Mouse (Mus musculus) bone marrow macrophage, adult 2 months (primary cell): ENCODE data around the gene Chchd2. TPM values are rescaled to one million over a fixed set of nuclear protein-coding genes. Genes with fewer than 3 reads are reported as not detected.
"Not testable (repeated sequence)": the region's sequence is repeated elsewhere in the genome, so short reads cannot be mapped to it uniquely, and the experiment has no call there.

Experiments used
- H3K27ac ChIP-seq: 2 replicates; pipeline ENCODE4 v1.5.1; 2012; ENCODE audit warnings: low read depth, low read length; ENCODE audit not compliant: insufficient read depth
- H3K4me1 ChIP-seq: 2 replicates; pipeline ENCODE4 v1.6.1; 2012; ENCODE audit warnings: low read length; ENCODE audit not compliant: control insufficient read depth, insufficient read depth
- H3K4me3 ChIP-seq: 2 replicates; pipeline ENCODE4 v1.5.1; 2012; ENCODE audit warnings: mild to moderate bottlenecking, low read length, moderate library complexity; ENCODE audit not compliant: insufficient read depth
- CTCF ChIP-seq: IDR thresholded peaks from 2 replicates; pipeline ENCODE4 v1.5.1; 2012; ENCODE audit warnings: low read depth, mild to moderate bottlenecking, low read length, moderate library complexity
- POLR2A ChIP-seq: IDR thresholded peaks from 2 replicates; pipeline ENCODE4 v1.6.1; 2012; ENCODE audit warnings: mild to moderate bottlenecking, low read depth, low read length, borderline replicate concordance
- polyA plus RNA-seq: library from polyadenylated mRNA; stranded (reverse); fragments of >200 nt; gene quantifications from 2 replicates; pipeline ENCODE4 v1.2.4, GENCODE M21; 2012; ENCODE audit not compliant: missing spikeins, insufficient read depth, insufficient read length

The Chchd2 gene
- 253 and 308 TPM in 2 replicates for polyA plus RNA-seq

- Histone ChIP-seq H3K4me1 (peaks cover 8% of the 10 kb centered on the region), H3K4me3 (peak within 1 kb of the TSS; percentile 85), H3K27ac (peak within 1 kb of the TSS; percentile 85)
- TF ChIP-seq POLR2A: no peak
- no peak for TF ChIP-seq CTCF
Observed at GRCm38 (mm10) chr5:129886911-129887636, at the start of gene Chchd2. Gene Chchd2, minus strand, starts transcription at chr5:129887470.

GRCm38 (mm10) chr5:129936941-129937340 lies 49.7 kb upstream of the Chchd2 start:
- peaks cover 8% of the 10 kb centered on the region for H3K4me1 ChIP-seq
- no peak overlapping the region for H3K27ac ChIP-seq
- H3K4me3 ChIP-seq: no peak overlapping the region
- TF ChIP-seq CTCF (no peak), POLR2A (no peak)

DNA sequence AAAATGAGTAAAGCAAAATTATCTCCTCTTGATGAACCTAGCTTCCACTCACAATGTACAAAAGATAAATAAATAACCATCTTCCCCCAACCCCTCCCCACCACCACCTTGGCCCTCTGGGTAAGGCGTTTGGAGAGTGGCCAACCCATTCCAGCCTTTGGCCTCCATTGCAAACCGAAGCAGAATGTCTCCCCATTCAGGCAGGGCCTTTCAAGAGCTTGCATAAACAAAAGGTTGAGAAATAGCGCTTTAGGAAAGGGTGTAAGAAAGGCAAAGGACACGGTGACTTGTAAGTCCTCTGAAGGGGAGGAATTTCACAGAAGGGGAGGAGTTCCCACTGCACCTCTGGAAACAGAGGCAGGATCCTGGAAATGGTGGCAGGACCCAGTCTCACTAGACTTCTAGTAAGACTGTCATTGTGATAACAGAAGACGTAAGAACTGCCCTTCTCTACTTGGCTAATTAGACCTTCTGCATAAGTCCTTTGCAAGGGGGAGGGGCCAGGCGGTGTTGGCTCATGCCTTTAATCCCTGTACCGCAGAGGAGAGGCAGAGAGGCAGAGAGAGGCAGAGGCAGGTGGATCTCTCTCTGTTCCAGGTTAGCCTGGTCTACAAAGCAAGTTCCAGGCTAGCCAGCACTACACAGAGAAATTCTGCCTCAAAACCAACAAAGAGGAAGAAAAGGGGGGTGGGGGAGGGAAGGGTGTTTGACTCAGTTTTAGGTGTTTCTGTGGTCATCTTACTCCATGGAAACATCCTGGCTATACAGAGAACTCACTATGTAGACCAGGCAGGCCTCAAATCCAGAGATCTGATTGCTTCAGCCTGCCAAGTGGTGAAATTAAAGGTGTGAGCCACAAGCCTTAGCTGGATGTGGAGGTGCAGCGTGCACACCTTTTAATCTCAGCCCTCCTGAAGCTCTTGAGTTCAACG lies 42.9 kb upstream of the Chchd2 start:
- no peak overlapping the region for H3K4me3 ChIP-seq
- peaks cover 10% of the 10 kb centered on the region for H3K4me1 ChIP-seq
- no peak for TF ChIP-seq POLR2A
- TF ChIP-seq CTCF: no peak
- no peak overlapping the region for H3K27ac ChIP-seq

DNA sequence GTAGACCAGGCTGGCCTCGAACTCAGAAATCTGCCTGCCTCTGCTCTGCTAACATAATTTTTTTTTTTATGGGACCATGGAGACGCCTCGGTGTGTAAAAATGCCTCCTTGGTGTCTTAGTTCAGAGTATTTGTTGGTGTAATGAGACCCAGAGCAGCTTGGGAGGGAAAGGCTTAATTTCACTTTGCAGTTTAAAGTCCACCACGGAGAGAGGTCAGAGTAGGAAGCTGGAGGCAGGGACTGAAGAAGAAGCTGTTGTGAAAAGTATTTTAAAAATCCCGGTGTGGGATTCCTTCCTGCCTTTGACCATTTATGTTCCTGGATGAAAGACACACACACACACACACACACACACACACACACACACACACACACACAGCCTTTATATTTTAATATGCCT lies 38.7 kb upstream of the Chchd2 start:
- TF ChIP-seq POLR2A (no peak), CTCF (no peak)
- H3K27ac ChIP-seq: no peak overlapping the region
- H3K4me1 ChIP-seq: peaks cover 19% of the 10 kb centered on the region
- H3K4me3 ChIP-seq: no peak overlapping the region

- TF ChIP-seq POLR2A: no peak
- no peak for TF ChIP-seq CTCF
- Histone ChIP-seq H3K4me3 (no peak overlapping the region), H3K4me1 (peaks cover 14% of the 10 kb centered on the region), H3K27ac (peak overlapping the region; percentile 49)
Observed at GRCm38 (mm10) chr5:129924820-129925452, 37.7 kb upstream of the Chchd2 start.

DNA sequence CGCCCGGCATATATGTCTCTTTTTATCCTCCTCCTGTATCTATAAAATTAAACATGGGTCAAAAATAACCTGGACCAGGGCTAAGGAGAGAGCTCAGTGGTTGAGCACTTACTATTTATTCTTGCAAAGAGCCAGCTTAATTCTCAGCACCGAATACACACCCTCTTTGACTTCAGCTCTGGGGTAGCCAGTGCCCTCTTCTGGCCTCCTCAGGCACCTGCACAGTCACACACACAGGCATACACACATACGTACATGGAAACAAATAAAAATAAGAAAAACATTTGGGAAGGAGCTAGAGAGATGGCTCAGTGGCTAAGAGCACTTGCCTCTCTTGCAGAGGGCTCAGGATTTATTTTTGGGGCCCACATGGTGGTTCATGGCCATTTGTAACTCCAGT lies 34.7 kb upstream of the Chchd2 start:
- H3K27ac ChIP-seq: no peak overlapping the region
- H3K4me1 ChIP-seq: peaks cover 14% of the 10 kb centered on the region
- TF ChIP-seq CTCF: no peak
- no peak for TF ChIP-seq POLR2A
- no peak overlapping the region for H3K4me3 ChIP-seq

GRCm38 (mm10) chr5:129919320-129919719 lies 32.0 kb upstream of the Chchd2 start:
- TF ChIP-seq POLR2A (no peak), CTCF (no peak)
- Histone ChIP-seq H3K4me1 (peaks cover 2% of the 10 kb centered on the region), H3K27ac (no peak overlapping the region), H3K4me3 (no peak overlapping the region)

DNA sequence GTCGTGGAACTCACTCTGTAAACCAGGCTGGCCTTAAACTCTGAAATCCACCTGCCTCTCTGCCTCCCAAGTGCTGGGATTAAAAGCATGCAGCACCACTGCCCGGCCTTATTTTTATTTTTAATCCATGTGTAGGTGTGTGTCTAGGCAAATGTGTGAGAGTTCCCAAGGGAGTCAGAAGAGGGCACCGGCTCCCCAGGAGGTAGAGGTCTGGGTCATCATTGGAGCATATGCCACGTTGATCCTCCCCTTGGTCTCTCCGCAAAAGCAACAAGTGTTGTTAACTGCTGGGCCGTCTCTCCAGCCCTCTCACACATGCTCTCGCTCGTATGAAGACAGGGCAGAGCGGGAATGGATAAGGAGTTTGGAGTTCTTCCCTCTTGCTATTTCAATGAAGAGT lies 31.5 kb upstream of the Chchd2 start:
- H3K4me3 ChIP-seq: no peak overlapping the region
- no peak for TF ChIP-seq CTCF
- no peak for TF ChIP-seq POLR2A
- H3K27ac ChIP-seq: no peak overlapping the region
- no peaks in the 10 kb centered on the region for H3K4me1 ChIP-seq

GRCm38 (mm10) chr5:129918065-129918651 lies 30.9 kb upstream of the Chchd2 start:
- no peak for TF ChIP-seq CTCF
- TF ChIP-seq POLR2A: no peak
- Histone ChIP-seq H3K4me3 (no peak overlapping the region), H3K27ac (no peak overlapping the region), H3K4me1 (no peaks in the 10 kb centered on the region)

- H3K27ac ChIP-seq, H3K4me3 ChIP-seq, H3K4me1 ChIP-seq: not testable (repeated sequence)
Observed at GRCm38 (mm10) chr5:129915491-129915890, 28.2 kb upstream of the Chchd2 start.
